Mouse (Mus musculus) c-Kit-positive CD71-positive TER-119-positive erythroid progenitor cells, embryonic 14.5 days (primary cell): ENCODE data around the gene Grap.
A peak's percentile ranks its signal among the peaks of the same experiment; 100 is the strongest.

Experiments
- DNase-seq: peaks from one replicate; pipeline ENCODE4 v3.0.0-alpha.2; 2013; ENCODE audit warnings: low spot score

The Grap gene

GRCm38 (mm10) chr11:61658360-61658922 is 5.4 kb downstream of the Grap start:
- no peak for DNase-seq

- no peak for DNase-seq
These were observed 6.2 kb downstream of the Grap start for GRCm38 (mm10) chr11:61659011-61659858.

GRCm38 (mm10) chr11:61660001-61660400 is 6.9 kb downstream of the Grap start:
- no peak for DNase-seq

- no peak for DNase-seq
These were observed 7.8 kb downstream of the Grap start for GRCm38 (mm10) chr11:61660806-61661392.

DNA sequence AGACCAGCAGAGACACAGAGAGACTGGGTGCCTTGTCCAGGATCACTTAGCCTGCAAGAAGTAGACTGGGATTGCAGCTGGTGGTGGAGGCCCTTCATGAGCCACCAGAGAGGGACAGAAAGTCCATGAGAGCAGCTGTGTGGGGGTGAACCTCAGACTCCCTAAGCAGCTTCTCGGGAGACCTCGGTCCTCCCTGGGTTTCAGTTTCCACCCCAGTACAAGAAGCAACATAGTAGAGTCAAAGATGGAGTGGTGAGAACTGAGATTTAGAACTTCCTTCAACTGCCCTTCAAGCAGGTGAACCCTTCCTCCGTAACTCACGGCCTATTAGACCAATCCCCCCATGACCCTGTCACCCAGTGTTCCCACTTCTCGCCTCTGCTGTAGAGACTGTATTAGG is 9.1 kb downstream of the Grap start:
- DNase-seq = no peak

DNA sequence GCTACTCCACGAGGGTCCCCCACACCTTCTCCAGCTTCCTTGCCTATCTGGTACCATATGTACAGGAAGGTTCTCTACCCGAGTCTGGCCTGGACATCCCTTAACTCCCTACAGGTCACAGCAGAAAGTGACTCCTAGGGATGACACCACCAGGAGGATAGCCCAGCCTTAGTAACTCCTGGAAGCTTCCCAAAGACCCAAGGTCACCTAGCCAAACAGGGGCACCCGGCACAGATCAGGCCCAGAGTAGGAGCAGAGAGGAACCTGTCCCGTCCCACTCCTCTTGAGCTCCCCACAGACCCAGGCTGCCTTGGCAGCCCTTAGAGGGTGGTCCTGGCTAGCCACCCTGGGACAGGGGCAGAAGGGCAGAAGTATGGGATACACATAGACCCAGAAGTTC is 12.3 kb downstream of the Grap start:
- DNase-seq = no peak

DNA sequence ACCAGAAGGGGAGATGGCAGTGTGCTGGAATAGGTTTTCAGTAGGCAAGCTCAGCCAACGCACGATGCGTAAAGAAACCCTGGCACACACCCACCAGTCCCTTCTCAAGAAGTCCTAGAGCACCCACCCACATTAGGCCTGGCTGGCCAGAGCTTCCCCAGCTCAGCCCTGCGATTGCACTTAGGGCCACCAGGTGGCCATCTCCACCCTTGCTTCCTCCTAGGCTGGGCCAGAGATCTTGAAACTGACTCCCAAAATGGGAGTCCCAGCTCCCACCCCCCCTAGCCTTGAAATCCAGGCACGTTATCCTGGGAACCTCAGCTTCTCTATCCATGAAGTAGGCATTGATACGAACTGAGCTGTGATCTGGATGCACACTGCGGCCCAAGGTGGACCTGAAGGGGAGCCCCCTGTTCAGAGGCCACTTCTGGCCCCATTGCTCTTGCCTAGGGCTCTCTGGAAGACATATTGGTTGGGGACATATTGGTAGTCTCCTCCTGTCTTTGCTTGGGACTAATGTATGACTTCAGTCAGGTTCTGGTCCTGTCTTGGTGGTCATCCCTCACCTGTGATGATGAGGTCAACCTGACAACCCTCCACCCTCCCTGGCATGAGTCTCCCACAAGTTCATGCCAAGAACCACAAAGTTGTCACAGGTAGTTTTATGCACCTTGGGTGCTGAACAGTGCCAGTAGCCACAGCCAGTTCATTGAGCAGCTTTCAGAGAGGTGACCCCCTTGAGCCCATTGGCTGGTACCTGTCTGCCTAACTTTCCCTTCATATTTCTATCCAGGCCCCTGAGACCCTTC is 13.1 kb downstream of the Grap start:
- DNase-seq = peak; percentile 27

GRCm38 (mm10) chr11:61667248-61667647 is 14.2 kb downstream of the Grap start:
- no peak for DNase-seq

- no peak for DNase-seq
These were observed 14.7 kb downstream of the Grap start for GRCm38 (mm10) chr11:61667782-61668181.

DNA sequence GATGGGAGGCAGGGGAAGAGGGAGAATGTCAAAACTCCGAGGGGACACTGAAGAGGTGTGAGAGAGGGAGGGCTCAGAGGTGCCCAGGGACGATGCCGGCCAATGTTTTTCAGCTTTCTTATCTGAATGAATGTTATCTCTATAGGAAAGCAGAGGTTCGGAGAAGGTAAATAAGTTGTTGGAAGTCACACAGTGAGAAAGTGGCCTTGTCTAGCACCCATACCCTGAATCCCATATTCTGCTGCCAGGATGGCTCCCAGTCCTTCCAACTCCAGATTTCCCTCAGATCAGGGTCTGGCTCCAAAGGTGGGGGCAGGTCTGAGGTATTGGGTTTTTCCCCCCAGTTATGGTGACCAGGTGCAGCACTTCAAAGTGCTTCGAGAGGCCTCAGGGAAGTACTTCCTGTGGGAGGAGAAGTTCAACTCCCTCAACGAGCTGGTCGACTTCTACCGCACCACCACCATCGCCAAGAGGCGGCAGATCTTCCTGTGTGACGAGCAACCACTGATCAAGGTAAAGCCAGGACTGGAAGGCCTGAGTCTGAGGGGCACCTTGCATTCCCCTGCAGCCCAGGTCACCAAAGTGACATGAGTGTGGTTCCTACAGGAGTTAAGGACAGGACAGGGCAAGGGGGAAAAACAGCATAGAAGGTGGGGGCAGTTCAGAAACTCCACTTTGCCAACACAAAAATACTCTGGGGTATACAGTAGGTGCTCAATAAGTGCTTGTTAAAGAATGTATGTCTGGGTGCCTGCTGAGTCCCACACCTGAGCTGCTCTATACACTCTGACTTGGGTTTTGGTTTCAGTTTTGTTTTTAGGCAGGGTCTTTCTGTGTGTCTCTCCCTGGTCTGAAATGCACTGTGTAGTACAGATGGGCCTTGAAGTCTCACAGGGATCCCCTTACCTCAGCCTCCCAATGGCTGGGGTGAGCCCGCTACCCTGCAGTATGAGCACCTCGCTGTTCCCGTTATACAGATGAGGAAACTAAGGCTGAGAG is 16.7 kb downstream of the Grap start:
- no peak for DNase-seq

DNA sequence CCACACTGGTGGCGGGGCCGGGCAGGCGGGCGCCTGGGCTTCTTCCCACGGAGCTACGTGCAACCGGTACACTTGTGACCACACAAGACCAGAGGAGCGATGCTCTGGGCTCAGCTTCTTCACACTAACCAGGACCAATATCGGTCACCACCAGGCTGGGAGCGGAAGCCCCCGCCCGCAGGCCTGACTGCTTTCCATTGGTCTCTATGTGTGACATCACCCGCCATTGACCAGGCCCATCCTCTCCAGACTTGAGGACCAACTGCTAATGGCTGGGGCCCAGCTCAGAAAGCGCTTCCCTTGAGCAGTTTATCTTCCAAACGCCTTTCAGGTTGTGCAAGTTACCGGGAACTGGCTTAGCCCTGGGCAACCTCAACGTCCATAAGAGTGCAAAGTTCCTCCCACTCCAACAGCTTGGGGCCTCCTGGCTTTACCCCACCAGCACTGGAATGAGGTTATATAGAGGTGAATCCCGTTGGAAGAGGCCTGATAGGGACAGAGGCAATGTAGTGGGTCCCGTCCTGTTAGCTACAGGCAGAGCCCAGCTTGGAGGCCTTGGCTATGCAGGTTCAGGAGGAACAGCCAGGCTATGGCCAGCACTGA is 18.8 kb downstream of the Grap start:
- no peak for DNase-seq

DNA sequence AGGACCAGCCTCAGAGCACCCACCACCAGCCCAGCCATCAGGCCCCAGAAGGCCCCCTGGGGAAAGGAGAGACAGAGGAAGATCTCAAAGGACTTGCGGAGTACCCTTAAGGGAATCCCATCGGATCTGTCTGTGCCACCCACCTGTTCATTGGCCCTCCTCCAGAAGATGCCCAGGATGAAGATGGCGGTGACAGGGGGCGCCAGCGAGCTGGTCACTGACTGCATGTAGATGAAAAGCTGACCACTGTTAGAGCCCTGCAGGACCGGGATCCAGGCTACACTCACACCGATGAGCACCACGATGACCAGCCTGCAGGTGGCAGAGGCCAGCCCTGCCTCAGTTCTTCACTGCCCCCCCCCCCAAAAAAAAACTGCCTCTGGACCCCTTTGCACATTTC is 20.6 kb downstream of the Grap start:
- no peak for DNase-seq

DNA sequence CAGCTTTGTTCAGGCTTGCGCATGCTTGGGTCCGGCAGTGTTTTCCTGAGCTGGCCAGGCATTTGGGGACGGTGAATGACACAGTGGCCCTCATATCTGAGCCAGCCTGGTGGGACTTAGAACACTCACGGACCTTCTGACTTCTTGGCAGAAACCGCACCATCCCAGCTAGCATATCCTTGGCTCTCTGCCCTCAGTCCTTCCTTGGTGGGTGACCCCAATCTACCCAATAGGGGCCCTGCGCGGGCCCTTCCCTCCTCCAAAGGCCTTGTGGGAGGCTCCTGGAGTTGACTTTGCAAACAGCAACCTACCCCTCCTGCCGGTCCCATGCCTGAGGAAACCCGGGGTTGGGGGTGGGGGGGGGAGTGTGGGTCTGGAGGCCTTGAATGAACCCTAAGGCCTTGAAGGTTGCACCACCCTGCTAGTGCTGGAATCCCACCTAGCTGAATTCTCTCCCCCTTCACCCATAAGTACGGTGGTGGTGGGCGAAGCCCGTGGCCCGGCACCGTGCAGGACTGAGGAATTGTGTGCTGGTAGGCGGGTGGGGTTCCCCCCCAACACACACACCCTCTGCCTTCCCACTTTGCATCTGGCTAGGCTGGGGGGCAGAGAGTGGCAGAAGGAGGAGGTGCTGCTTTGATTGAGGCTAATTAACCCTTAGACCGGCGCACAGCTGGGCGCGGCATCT is 21.2 kb downstream of the Grap start:
- no peak for DNase-seq

GRCm38 (mm10) chr11:61674839-61675159 is 21.7 kb downstream of the Grap start:
- no peak for DNase-seq

- DNase-seq = no peak
These were observed 22.3 kb downstream of the Grap start for GRCm38 (mm10) chr11:61675332-61675731.

DNA sequence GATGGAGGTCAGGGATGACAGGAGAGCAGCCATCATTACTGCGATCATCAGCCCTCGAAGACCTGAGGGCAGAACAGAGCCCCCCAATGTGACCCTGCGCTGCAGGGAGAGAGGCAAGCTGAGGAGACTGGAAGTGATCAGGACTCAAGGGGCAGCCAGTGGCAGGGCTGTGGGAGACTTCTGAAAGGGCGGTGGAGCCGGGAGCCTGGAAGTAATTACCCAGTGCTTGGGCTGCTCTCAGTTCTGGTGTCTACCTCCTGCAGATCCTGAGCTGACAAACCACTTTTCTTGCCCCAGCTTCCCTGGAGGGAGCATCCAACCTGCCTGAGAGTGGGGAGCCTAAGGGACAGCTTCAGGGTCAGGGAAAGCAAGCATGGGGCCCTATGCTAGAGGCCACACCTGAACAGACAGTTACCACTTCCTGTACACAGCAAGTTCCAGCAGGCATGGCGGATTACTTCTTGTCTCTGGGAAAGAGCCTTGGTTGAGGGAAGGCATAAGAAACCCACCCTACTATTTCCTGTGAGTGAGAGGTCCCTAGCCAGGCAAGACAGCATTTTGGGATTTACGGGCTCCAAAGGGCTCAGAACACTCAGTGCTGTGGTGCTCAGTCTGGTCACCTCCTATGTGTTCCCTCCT is 23.3 kb downstream of the Grap start:
- DNase-seq = no peak

GRCm38 (mm10) chr11:61677709-61678108 is 24.6 kb downstream of the Grap start:
- no peak for DNase-seq

- no peak for DNase-seq
These were observed 26.2 kb downstream of the Grap start for GRCm38 (mm10) chr11:61679091-61679866.
